Mouse (Mus musculus) heart, postnatal 36 days (tissue): ENCODE results near the gene Edc3. TPM values are rescaled to one million over a fixed set of nuclear protein-coding genes. Genes with fewer than 3 reads are reported as not detected.
A peak's percentile ranks its signal among the peaks of the same experiment; 100 is the strongest.
"Not testable (repeated sequence)": the region's sequence is repeated elsewhere in the genome, so short reads cannot be mapped to it uniquely, and the experiment has no call there.

Experiments
- DNase-seq, 2 experiments: peaks; one replicate each; pipeline ENCODE4 v3.0.0; 2021 to 2022
- intact Hi-C: fragments of 180-260 bp; cut with DNase I; formaldehyde crosslinking; loops from one replicate; pipeline ENCODE4 v1.15.1; 2025
- total RNA-seq, 2 experiments: library from RNA; stranded (reverse); gene quantifications; 2 replicates each; pipeline ENCODE4 v1.2.3; 2021

Gene Edc3
- total RNA-seq, 2 experiments from 2014 or later = 5.0 to 5.2 TPM

DNA sequence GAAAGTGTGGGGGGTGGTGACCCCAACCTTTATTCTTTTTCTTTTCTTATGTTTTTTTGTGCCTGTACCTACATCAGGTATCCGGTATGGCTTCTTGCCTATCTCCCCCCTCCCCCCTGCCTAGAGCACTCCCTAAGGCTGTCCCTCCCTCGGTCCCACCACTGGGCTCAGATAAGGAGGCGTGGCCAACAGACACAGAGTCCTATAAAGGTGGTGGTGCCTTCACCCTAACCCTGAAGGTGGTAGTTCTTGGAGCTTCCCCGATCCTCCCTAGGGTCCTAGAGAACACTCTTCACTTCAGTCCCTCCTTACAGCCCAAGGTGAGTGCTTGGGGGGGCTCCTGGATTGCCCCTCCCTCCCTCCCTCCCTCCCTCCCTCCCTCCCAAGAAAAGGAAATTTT lies 11.0 kb upstream of the Edc3 start:
- no peak for DNase-seq
- intact Hi-C loops = no loop called here

- intact Hi-C loops = no loop called here
- DNase-seq = no peak
Measured at GRCm38 (mm10) chr9:57698466-57699150, 9.7 kb upstream of the Edc3 start.

DNA sequence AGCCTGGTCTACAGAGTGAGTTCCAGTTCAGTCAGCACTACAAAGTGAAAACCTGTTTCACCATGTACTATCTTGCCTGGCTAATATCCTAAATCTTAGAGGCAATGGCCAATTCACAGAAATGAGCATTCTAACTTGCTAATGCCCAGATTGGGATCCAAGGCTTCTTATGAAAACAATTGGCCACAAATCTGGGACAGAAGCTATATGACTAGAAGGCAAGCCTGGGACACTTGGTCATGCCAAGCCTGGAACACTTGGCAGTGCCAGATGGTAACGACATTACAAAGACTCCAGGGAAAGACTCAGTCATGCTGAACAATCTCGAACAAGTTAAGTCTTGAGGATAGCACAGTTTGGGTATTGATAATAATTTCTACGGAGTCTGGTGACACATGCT lies 1.8 kb upstream of the Edc3 start:
- no peak for DNase-seq
- intact Hi-C loops = loop anchor here (5.0 kb wide), 1 partner anchor 44 kb away; no protein-coding TSS in a partner anchor

DNA sequence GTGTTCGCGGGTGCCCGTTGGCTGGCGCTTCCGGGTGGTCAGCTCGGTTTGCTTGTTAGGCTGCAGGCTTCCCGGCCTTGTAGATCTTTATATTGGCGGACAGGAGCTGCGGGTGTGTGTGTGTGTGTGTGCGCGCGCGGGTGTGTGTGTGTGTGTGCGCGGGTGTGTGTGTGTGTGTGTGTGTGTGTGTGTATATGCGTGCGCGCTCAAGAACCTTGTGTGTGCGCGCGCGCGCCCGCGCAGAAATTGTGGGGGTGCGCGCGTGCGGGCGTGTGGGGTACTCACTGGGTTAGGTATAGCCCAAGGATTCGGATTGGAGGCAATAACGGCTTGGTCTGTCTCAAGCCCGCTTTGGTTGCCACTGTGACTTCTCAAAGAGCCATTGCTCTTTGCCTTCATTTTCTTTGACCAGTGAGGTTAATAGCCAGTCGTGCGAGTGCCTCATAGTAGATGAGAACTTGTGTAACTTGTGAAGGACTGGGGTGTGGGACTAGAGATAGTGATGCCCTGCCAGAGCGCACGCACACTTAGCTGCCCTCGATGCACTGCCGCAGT lies 457 bp downstream of the Edc3 start:
- intact Hi-C loops = loop anchor here (5.0 kb wide), 1 partner anchor 46 kb away; no protein-coding TSS in a partner anchor
- DNase-seq = no peak

DNA sequence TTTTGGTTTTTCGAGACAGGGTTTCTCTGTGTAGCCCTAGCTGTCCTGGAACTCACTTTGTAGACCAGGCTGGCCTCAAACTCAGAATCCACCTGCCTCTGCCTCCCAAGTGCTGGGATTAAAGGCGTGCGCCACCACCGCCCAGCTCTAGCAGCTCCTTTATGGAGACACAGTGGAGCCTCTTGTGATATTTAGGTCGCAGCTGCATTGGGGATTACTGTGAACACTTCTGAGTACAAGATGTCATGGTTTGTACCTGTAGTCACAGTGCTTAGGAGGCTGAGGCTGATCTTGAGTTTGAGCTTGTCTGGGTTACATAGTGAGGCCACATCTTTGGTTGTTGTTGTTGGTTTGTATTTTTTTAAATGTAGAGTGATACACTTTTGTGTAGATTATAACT lies 1.9 kb downstream of the Edc3 start:
- DNase-seq, intact Hi-C loops: not testable (repeated sequence)

DNA sequence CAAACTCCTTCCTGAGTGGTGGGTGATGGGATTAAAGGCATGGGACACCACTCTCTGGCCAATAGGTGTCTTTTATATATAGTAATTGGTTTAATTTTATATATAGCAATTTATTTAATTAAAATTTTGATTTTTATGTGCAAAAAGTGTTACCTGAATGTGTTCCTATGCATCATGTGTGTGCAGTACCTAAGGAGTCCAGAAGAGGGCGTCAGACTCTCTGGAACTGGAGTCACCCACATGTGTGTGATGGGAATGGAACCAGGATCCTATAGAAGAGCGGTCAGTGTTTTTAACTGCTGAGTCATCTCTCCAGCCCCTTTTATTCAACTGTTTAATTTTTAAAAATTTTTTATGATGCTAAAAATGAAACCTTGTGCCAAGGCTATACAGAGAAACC lies 3.9 kb downstream of the Edc3 start:
- DNase-seq = no peak
- intact Hi-C loops = no loop called here

GRCm38 (mm10) chr9:57718408-57718807 lies 10.1 kb downstream of the Edc3 start:
- intact Hi-C loops = no loop called here
- DNase-seq = no peak

GRCm38 (mm10) chr9:57720736-57721135 lies 12.4 kb downstream of the Edc3 start:
- intact Hi-C loops = no loop called here
- DNase-seq = no peak

- intact Hi-C loops = no loop called here
- no peak for DNase-seq
Measured at GRCm38 (mm10) chr9:57722371-57722770, 14.0 kb downstream of the Edc3 start.

DNA sequence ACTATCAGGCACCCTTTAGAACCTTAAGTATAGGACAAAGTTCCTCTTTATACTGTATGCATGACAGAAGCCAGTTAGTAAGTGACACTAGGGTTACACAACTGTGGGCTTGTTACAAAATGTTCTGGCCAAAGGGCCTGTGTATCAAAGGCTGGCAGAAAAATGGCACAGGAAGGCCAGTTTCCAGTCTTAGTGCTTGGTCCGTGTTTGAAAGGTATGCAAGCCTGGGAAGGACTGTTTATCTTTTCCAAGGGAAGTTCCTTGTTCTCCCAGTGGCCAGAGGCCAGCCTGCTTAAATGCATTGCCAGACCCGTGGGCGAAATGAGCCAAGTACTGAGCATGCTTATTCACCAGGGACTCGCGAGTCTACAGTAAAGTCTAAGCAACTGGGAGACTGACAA lies 15.0 kb downstream of the Edc3 start:
- intact Hi-C loops = no loop called here
- peak; percentile 81 to 84 for DNase-seq

- intact Hi-C loops = no loop called here
- DNase-seq = no peak
Measured at GRCm38 (mm10) chr9:57723796-57724195, 15.5 kb downstream of the Edc3 start.

- no peak for DNase-seq
- intact Hi-C loops = no loop called here
Measured at GRCm38 (mm10) chr9:57724701-57725100, 16.4 kb downstream of the Edc3 start.

DNA sequence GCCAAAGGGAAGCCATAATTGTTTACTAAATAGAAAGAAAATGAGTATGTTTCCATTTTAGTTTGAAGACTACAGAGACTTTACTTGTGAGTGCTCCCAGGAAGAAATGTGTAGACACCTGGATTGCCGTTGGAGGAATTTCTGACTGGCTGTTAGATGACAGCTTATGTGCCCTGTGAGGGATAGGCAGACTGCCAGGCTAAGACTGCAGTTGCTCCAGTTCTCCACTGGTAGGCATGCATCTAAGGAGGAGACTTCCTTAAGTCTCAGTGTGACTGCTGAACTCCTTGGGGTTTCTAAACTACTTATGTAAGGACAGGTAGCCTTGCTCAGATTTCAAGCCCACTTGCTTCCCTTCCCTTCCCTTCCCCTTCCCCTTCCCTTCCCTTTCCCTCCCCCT lies 20.0 kb downstream of the Edc3 start:
- intact Hi-C loops = no loop called here
- DNase-seq = no peak

DNA sequence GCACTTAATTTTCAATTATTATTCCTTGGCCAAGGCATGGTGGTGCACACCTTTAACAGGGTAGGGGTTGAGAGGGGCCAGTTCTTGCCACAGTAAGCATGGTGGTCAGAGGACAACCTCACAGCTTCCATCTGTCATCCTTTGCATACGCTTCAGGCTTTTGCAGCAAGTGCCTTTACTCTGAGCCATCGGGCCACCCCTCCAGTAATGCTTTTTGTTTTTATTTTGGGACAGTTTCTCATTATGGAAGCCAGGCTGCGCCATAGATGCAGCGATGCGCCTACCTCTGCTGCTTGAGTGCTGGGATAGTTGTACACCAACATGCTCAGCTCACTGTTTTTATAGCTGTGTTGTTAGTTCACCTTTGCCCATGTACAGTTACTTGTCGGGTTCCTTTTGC lies 25.3 kb downstream of the Edc3 start:
- intact Hi-C loops = no loop called here
- no peak for DNase-seq

DNA sequence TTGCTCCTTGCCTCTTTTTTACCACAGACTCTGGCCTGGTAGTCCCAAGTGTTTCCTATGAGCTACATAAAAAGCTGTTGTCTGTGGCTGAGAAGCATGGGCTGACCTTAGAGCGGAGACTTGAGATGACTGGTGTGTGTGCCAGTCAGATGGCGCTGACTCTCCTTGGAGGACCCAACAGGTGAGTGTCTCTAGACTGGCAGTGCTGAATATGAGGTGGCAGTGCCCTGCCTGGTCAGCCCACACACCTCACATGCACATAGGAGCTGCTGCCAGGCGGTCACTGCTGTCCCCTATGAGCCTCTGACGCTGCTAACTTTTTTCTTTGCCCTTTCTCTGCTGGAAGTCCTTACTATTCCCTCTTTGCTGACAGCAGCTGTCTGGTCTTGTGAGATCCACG lies 31.5 kb downstream of the Edc3 start:
- intact Hi-C loops = loop anchor here (5.0 kb wide), 1 partner anchor 38 kb away; no protein-coding TSS in a partner anchor
- DNase-seq = no peak

GRCm38 (mm10) chr9:57744462-57745091 lies 36.2 kb downstream of the Edc3 start:
- intact Hi-C loops = loop anchor here (1.0 to 5.0 kb wide), 3 partner anchors 42 to 202 kb away; no protein-coding TSS in a partner anchor
- DNase-seq = peak; percentile 53 to 65

DNA sequence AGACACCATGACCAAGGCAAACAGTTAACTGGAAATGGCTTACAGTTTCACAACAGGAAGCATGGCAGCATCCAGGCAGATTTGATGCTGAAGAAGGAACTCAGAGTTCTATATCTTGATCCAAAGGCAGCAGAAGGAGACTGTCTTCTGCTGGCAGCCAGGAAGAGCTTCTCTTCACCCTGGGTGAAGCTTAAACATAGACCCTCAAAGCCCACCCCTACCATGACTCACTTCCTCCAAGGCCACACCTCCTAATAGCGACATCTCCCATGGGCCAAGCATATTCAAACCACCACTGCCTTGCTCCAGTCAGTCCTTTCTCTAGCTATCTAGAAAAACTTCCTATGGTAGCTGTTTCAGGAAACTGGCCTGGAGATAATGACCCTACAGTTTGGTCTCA lies 38.7 kb downstream of the Edc3 start:
- intact Hi-C loops = loop anchor here (5.0 kb wide), 1 partner anchor 205 kb away; no protein-coding TSS in a partner anchor
- no peak for DNase-seq

GRCm38 (mm10) chr9:57748137-57748536 lies 39.8 kb downstream of the Edc3 start:
- intact Hi-C loops = loop anchor here (5.0 kb wide), 1 partner anchor 206 kb away; no protein-coding TSS in a partner anchor
- peak in 1 of 2 experiments; percentile 38 for DNase-seq

GRCm38 (mm10) chr9:57748831-57749230 lies 40.5 kb downstream of the Edc3 start:
- intact Hi-C loops = loop anchor here (5.0 kb wide), 1 partner anchor 207 kb away; no protein-coding TSS in a partner anchor

DNA sequence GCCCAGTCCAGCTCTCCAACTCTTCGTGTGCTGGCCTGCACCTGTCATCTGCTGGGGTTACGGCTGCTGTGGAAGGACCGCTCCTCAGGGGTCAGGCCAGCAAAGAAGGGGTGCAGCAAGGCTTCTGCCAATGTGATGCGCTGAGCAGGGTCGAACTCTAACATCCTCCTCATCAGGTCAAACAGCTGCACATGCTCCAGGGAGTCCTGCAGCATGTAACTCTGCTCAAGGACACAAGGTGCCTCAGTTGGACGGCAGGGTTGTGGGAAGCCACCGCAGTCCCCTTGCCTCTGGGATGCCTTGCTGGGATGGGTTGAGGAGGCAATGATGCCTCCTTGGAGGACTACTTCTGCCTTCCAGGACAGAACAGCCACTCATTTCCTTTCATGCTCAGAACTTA lies 42.6 kb downstream of the Edc3 start:
- intact Hi-C loops = loop anchor here (10.0 kb wide), 1 partner anchor 226 kb away; the partner anchor contains the start of gene Cox5a
- DNase-seq = no peak

More at GRCm38 (mm10) chr9:57748831-57749230, 40.5 kb downstream of the Edc3 start:
- no peak for DNase-seq

GRCm38 (mm10) chr9:57757578-57757977 lies 49.2 kb downstream of the Edc3 start:
- intact Hi-C loops = loop anchor here (10.0 kb wide), 1 partner anchor 233 kb away; the partner anchor contains the start of gene Cox5a

More at GRCm38 (mm10) chr9:57757578-57757977, 49.2 kb downstream of the Edc3 start:
- no peak for DNase-seq
